Mouse (Mus musculus): ENCODE data around the gene Slc9a9. TPM values are rescaled to one million over a fixed set of nuclear protein-coding genes. Genes with fewer than 3 reads are reported as not detected.

Slc9a9 gene
- polyA plus RNA-seq, 1 experiment from 2014 or later, result 5.3 TPM

DNA sequence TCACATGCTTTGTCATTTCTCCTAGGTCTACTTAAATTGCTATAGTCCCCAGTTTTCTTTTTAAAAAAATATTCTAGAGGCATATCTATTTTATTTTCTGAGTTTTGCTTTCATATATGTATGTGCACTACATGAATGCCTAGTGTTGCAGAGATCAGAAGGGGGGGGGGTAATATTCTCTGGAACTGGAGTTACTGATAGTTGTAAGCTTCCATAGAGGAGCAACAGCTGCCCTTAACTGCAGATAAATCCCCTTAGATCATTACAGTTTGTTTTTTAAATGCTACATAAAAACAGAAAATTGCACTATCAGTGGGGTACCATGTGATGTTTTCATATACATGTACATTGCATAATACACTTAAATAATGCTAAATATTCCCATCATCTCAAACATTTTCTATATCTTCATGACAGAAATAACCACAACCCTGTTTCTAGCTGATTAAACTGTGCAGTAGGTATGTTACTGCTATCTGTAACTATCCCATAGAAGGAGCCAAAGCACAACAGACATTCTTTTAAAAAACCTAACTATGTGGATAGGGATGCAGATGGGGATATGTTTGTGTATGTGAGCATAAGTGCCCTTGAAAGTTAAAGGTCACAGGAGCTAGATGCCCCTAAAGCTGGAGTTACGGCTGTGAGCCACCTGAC lies 17.6 kb downstream of the Slc9a9 start:
- no peaks in the 10 kb centered on the region for H3K4me1 ChIP-seq
- H3K4me3 ChIP-seq, result no peak overlapping the region
- no peaks in the 10 kb centered on the region for H3K36me3 ChIP-seq
- 88% methylated on average over 1 of the region's 1 CpGs for WGBS
- no peaks in the 10 kb centered on the region for H3K9me3 ChIP-seq
- H3K9ac ChIP-seq (replicated peaks), result no peak overlapping the region
- H3K27ac ChIP-seq (replicated peaks), result no peak overlapping the region
- H3K4me2 ChIP-seq (replicated peaks), result no peak overlapping the region
- no peak for ATAC-seq (ENCODE audit: low FRiP score, low read depth)
- H3K27me3 ChIP-seq, result no peaks in the 10 kb centered on the region

DNA sequence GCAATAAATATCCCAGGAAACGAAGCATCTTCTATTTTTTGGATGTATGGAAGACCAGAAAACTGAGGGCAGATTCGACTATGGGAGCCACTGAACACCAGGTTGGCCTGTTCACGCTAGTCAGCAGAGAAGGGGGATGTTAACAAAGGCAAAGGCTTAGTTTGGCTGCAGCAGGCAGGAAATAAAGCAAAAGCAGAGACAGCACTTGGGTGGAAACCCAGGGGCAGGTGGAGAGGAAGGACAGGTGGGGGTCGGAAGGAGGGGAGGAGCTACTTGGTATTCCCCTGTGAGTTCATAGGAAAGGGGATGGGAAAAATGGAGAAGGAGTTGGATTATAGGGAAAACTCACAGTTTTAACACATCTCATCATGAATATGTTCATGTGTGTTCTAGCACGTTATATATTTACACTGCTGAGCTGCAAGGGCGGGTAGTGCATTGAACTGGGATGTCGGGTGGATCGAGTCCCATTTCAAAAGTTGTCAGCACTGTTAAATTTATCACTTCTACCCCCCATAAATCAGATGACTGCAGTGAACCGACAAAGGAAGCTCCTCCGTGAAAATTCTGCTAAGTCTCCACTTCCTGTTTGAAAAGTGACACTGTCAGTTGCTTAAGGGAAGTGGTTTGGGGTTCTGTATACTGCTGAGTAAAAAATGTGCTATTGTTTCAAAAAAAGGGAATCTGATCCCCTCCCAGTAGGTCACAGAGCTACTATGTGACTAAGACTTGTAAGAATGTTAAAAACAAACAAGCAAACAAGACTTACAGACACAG lies 21.8 kb downstream of the Slc9a9 start:
- ATAC-seq (ENCODE audit: low FRiP score, low read depth), result no peak
- no peaks in the 10 kb centered on the region for H3K9me3 ChIP-seq
- no peak overlapping the region for H3K4me2 ChIP-seq (replicated peaks)
- H3K4me1 ChIP-seq, result no peaks in the 10 kb centered on the region
- no peaks in the 10 kb centered on the region for H3K27me3 ChIP-seq
- no peak overlapping the region for H3K27ac ChIP-seq (replicated peaks)
- H3K36me3 ChIP-seq, result no peaks in the 10 kb centered on the region
- WGBS, result 74% methylated on average over 10 of the region's 10 CpGs
- H3K4me3 ChIP-seq, result no peak overlapping the region
- H3K9ac ChIP-seq (replicated peaks), result no peak overlapping the region

DNA sequence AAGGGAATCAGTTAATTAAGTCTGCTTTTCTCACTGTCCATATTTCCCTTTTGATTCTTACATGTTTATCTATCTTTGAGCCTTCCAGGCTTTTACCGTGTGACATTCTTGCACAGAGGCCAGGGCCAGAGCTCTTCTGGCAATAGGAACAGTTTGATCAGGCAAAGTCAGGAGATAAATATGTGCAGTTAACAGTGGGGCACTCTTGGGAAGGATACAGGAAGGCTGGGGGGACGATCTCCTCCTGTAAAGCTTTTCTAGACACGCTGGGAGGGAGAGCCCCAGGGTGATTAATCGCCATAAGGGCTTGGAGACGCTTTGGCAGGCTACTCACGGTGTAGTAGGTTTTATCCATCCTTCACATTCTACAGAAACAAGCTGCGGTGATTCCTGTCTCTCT lies 22.4 kb downstream of the Slc9a9 start:
- no peak overlapping the region for H3K27ac ChIP-seq (replicated peaks)
- 63% methylated on average over 7 of the region's 7 CpGs for WGBS
- H3K4me2 ChIP-seq (replicated peaks), result no peak overlapping the region

GRCm38 (mm10) chr9:94694243-94694642 lies 24.5 kb downstream of the Slc9a9 start:
- H3K4me1 ChIP-seq, result no peaks in the 10 kb centered on the region
- no peak overlapping the region for H3K27ac ChIP-seq (replicated peaks)
- no peaks in the 10 kb centered on the region for H3K27me3 ChIP-seq
- H3K9ac ChIP-seq (replicated peaks), result no peak overlapping the region
- H3K4me3 ChIP-seq, result no peak overlapping the region
- no peak overlapping the region for H3K4me2 ChIP-seq (replicated peaks)
- no peaks in the 10 kb centered on the region for H3K9me3 ChIP-seq
- no peak for ATAC-seq (ENCODE audit: low FRiP score, low read depth)
- no peaks in the 10 kb centered on the region for H3K36me3 ChIP-seq
- 86% methylated on average over 4 of the region's 4 CpGs for WGBS

More for the DNA sequence above, 22.4 kb downstream of the Slc9a9 start:
- no peaks in the 10 kb centered on the region for H3K9me3 ChIP-seq
- H3K4me1 ChIP-seq, result no peaks in the 10 kb centered on the region
- H3K27me3 ChIP-seq, result no peaks in the 10 kb centered on the region
- ATAC-seq (ENCODE audit: low FRiP score, low read depth), result no peak
- H3K9ac ChIP-seq (replicated peaks), result no peak overlapping the region
- no peaks in the 10 kb centered on the region for H3K36me3 ChIP-seq
- H3K4me3 ChIP-seq, result no peak overlapping the region

GRCm38 (mm10) chr9:94694983-94695382 lies 25.3 kb downstream of the Slc9a9 start:
- Histone ChIP-seq H3K9me3 (no peaks in the 10 kb centered on the region), H3K4me3 (no peak overlapping the region), H3K27ac (replicated peaks) (no peak overlapping the region), H3K36me3 (no peaks in the 10 kb centered on the region), H3K4me1 (no peaks in the 10 kb centered on the region), H3K4me2 (replicated peaks) (no peak overlapping the region), H3K27me3 (no peaks in the 10 kb centered on the region), H3K9ac (replicated peaks) (no peak overlapping the region)
- WGBS, result 78% methylated on average over 3 of the region's 3 CpGs
- ATAC-seq (ENCODE audit: low FRiP score, low read depth), result no peak

DNA sequence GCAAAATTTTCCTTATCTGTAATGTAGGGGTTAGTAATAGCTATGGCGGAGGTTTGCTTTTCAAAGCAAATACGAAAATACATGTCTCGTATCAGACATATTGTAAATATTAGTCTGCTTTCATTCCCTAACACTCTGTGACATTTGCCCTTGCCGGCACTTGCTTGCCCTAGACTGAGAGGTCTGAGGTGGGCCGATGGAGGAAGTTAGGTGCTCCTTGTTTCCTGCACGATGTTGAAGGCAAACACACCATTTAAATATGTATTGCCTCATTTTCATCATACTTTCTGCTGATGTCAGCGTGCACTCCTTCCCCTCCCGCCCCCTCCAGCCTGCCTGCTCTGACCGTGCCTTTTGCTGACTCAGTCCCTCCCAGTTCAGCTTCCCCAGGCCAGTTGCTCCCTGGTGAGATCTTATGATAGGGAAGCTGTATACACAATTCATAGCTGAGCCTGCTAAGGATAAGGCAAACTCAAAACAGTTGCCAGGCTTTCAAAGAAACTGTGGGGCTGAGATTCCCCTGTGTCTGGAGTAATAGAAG lies 26.9 kb downstream of the Slc9a9 start:
- WGBS, result 86% methylated on average over 9 of the region's 9 CpGs
- H3K27ac ChIP-seq (replicated peaks), result no peak overlapping the region
- no peak overlapping the region for H3K4me2 ChIP-seq (replicated peaks)
- no peaks in the 10 kb centered on the region for H3K36me3 ChIP-seq
- no peak overlapping the region for H3K4me3 ChIP-seq
- peaks cover 4% of the 10 kb centered on the region; the same call in 1 of the 2 replicates for H3K4me1 ChIP-seq
- ATAC-seq (ENCODE audit: low FRiP score, low read depth), result no peak
- no peaks in the 10 kb centered on the region for H3K27me3 ChIP-seq
- H3K9ac ChIP-seq (replicated peaks), result no peak overlapping the region
- no peaks in the 10 kb centered on the region for H3K9me3 ChIP-seq

DNA sequence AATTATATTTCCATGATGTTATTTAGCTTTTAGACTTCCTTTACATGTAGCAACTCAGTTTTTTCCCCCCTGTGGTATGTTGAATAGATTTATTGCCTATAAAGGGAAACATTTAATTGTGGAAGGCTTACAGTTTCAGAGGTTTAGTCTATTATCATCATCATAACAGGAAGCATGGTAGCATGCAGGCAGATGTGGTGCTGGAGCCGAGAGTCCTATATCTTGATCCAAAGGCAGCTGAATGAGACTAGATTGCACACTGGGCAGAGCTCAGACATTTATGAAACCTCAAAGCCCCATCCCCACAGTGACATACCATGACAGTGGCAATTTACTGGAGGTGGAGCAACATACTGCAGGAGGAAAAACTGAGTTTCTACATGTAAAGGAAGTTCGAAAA lies 28.5 kb downstream of the Slc9a9 start:
- Histone ChIP-seq H3K4me1 (peaks cover 10% of the 10 kb centered on the region; the same call in 1 of the 2 replicates), H3K9me3 (no peaks in the 10 kb centered on the region), H3K4me3 (no peak overlapping the region), H3K27me3 (no peaks in the 10 kb centered on the region), H3K27ac (replicated peaks) (no peak overlapping the region), H3K4me2 (replicated peaks) (no peak overlapping the region), H3K36me3 (no peaks in the 10 kb centered on the region), H3K9ac (replicated peaks) (no peak overlapping the region)
- WGBS, result 89% methylated on average over 2 of the region's 2 CpGs
- no peak for ATAC-seq (ENCODE audit: low FRiP score, low read depth)

DNA sequence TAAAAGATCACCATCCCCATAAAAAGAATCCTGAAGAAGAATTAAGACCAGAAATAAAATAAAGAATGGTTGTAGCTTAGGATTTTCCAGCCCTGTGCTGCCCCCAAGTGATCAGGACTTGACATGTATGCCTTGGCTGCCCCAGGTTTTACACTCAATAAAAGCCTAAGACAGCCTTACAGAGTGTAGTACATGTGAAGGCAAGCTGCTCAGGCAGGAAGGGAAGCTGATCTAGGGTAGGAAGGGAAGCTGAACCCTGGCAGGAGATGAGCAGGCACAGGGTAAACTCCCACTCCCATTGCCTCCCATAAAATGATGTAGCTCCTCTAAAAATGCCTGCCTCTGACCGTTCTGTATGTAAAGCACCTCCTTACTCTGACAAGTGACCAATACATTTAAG lies 30.8 kb downstream of the Slc9a9 start:
- H3K27ac ChIP-seq (replicated peaks), result no peak overlapping the region
- no peaks in the 10 kb centered on the region for H3K36me3 ChIP-seq
- no peak for ATAC-seq (ENCODE audit: low FRiP score, low read depth)
- H3K9me3 ChIP-seq, result no peaks in the 10 kb centered on the region
- WGBS, result 81% methylated on average over 1 of the region's 1 CpGs
- H3K4me3 ChIP-seq, result no peak overlapping the region
- H3K27me3 ChIP-seq, result no peaks in the 10 kb centered on the region
- peaks cover 10% of the 10 kb centered on the region; the same call in 1 of the 2 replicates for H3K4me1 ChIP-seq
- H3K4me2 ChIP-seq (replicated peaks), result no peak overlapping the region
- H3K9ac ChIP-seq (replicated peaks), result no peak overlapping the region

DNA sequence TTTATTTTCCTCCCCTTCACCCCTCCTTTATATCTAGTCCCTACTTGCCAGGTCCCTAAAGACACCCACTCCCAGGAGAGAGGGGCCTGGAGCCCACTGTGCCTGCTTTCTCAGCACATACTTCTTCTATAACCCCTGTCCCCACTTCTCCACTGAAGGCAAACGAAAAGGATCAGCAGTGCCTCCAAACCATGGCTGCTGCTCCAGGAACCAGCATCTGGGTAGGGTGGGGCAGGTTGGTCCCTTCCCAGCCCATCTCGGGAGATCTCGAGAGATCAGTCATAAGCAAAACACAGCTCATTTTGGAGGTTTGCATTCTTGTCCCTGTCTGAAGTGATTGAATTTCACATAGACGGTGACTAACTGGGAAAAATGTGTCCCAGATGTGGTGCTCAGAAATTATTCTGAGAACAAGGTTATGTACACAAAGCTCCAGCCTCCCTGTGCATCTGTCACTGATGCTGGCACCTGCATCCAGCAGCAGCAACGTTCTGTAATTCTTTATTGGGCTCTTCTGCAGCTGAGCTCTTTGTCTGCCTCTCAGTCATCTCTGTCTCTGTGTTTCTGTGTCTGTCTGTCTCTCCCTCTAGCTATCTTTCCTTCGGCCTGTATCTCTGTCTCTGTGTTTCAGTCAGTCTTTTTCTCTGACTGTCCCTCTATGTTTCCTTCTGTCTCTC lies 31.6 kb downstream of the Slc9a9 start:
- Histone ChIP-seq H3K36me3 (no peaks in the 10 kb centered on the region), H3K4me2 (replicated peaks) (no peak overlapping the region), H3K9ac (replicated peaks) (no peak overlapping the region), H3K27ac (replicated peaks) (peak overlapping the region; percentile 15; the same call in 1 of the 2 replicates), H3K27me3 (no peaks in the 10 kb centered on the region), H3K4me3 (no peak overlapping the region), H3K4me1 (peaks cover 10% of the 10 kb centered on the region; the same call in 1 of the 2 replicates), H3K9me3 (no peaks in the 10 kb centered on the region)
- WGBS, result 61% methylated on average over 6 of the region's 6 CpGs
- peak; percentile 16; the same call in 1 of the 2 replicates for ATAC-seq (ENCODE audit: low FRiP score, low read depth)

DNA sequence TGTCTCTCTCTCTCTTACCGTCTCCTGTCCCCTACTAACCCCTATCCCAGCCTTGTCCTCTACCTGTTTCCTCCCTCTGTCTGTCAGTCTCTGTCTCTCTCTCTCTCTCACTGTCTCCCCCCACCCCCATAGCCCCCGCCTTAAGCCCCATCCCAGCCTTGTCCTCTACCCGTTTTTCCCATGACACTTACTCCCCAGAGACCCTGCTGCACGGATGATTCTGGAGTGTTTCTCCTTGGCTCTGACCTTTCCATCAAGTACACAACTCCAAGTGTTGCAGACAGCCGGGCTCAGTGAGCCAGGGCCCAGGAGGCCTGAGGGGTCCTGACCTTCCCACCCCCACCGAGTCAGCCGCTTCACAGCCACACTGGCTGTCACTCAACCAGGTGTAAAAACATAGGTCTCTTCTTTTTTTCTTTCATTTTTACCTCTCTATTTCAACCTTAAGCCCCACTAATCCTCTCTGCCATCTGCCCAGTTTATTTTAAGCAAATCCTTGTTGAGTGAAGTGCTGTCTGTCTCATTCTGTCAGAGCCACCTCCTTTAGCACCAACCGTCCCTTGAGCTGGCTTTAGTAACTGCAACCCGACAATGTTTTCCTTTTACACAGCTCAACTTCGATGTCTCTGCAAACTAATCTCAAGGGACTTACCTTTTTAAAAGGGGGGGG lies 32.4 kb downstream of the Slc9a9 start:
- peak; percentile 58 for ATAC-seq (ENCODE audit: low FRiP score, low read depth)
- Histone ChIP-seq H3K4me3 (no peak overlapping the region), H3K9ac (replicated peaks) (no peak overlapping the region), H3K4me1 (peaks cover 10% of the 10 kb centered on the region; the same call in 1 of the 2 replicates), H3K36me3 (no peaks in the 10 kb centered on the region), H3K4me2 (replicated peaks) (no peak overlapping the region), H3K27me3 (no peaks in the 10 kb centered on the region), H3K9me3 (no peaks in the 10 kb centered on the region), H3K27ac (replicated peaks) (0 out of 2 replicates have a peak overlapping the region, but pooled peaks have one; percentile 4)
- 35% methylated on average over 10 of the region's 10 CpGs for WGBS

DNA sequence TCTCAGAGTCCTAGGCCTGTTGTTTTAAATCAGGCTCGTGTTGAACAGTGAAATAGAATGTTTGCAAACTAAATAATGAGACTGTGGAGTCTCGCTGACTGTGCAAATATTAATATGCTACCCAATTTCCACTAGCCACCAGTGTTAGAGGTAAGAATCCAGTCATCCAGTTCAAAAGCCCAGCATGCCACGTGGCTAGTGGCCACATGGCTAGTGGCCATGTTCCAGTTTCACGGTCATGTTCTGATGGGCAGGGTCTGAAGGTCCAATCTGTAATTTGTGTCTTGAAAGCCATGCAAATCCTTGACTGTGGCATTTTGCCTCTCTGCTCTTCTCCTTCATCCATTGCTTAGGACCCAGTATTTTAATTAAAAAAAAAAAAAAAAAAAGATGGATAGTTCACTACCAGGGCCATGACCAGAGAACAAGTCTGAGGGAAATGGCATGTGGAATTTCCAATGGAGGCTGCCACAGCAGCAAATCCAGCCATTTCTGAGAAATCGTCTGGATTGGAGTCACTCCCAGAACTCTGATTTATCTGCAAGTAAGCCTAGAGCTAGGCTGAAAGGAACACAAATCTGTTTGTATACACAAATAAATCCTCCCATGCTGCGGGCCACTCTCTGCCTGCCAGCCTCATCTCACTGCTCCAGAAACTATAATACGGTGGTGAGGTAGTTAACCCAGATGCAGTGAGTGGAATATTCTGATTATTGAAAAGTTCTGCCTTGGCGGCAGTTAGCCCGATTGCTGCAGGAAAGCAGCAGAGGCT lies 35.5 kb downstream of the Slc9a9 start:
- no peak overlapping the region for H3K27ac ChIP-seq (replicated peaks)
- ATAC-seq (ENCODE audit: low FRiP score, low read depth), result no peak
- WGBS, result 84% methylated on average over 9 of the region's 9 CpGs
- peaks cover 10% of the 10 kb centered on the region; the same call in 1 of the 2 replicates for H3K4me1 ChIP-seq
- no peak overlapping the region for H3K4me3 ChIP-seq
- H3K36me3 ChIP-seq, result no peaks in the 10 kb centered on the region
- H3K27me3 ChIP-seq, result no peaks in the 10 kb centered on the region
- H3K9ac ChIP-seq (replicated peaks), result no peak overlapping the region
- H3K4me2 ChIP-seq (replicated peaks), result no peak overlapping the region
- H3K9me3 ChIP-seq, result no peaks in the 10 kb centered on the region

All from midbrain, embryonic 12.5 days (tissue).